Mouse (Mus musculus): Measurements from ENCODE around the gene Lrrc23. TPM values are rescaled to one million over a fixed set of nuclear protein-coding genes. Genes with fewer than 3 reads are reported as not detected.
A peak's percentile ranks its signal among the peaks of the same experiment; 100 is the strongest.
"Not testable (repeated sequence)": the region's sequence is repeated elsewhere in the genome, so short reads cannot be mapped to it uniquely, and the experiment has no call there.

Gene Lrrc23
- polyA plus RNA-seq, 1 experiment from 2014 or later = 2.3 TPM

GRCm38 (mm10) chr6:124813496-124813895 lies 34.0 kb upstream of the Lrrc23 start:
- WGBS = under 1% methylated on average over 18 of the region's 18 CpGs
- Histone ChIP-seq H3K4me1 (peaks cover 48% of the 10 kb centered on the region), H3K27me3 (no peaks in the 10 kb centered on the region), H3K36me3 (peaks cover 48% of the 10 kb centered on the region), H3K27ac (replicated peaks) (peak overlapping the region; percentile 86), H3K4me3 (peak overlapping the region; percentile 75), H3K9me3 (no peaks in the 10 kb centered on the region), H3K4me2 (replicated peaks) (peak overlapping the region; percentile 88), H3K9ac (replicated peaks) (peak overlapping the region; percentile 86)
- peak; percentile 69 for ATAC-seq (ENCODE audit: low FRiP score, low read depth)

GRCm38 (mm10) chr6:124812848-124813247 lies 33.3 kb upstream of the Lrrc23 start:
- Histone ChIP-seq H3K27me3 (no peaks in the 10 kb centered on the region), H3K4me2 (replicated peaks) (peak overlapping the region; percentile 88), H3K4me1 (peaks cover 53% of the 10 kb centered on the region), H3K27ac (replicated peaks) (peak overlapping the region; percentile 86), H3K9me3 (no peaks in the 10 kb centered on the region), H3K4me3 (peak overlapping the region; percentile 75), H3K36me3 (peaks cover 42% of the 10 kb centered on the region), H3K9ac (replicated peaks) (peak overlapping the region; percentile 86)
- 15% methylated on average over 9 of the region's 9 CpGs for WGBS
- no peak for ATAC-seq (ENCODE audit: low FRiP score, low read depth)

- Histone ChIP-seq H3K27ac (replicated peaks) (0 out of 2 replicates have a peak overlapping the region, but pooled peaks have one; percentile 86), H3K27me3 (no peaks in the 10 kb centered on the region), H3K9ac (replicated peaks) (peak overlapping the region; percentile 86; the same call in 1 of the 2 replicates), H3K36me3 (peaks cover 33% of the 10 kb centered on the region), H3K4me1 (peaks cover 53% of the 10 kb centered on the region), H3K4me2 (replicated peaks) (peak overlapping the region; percentile 88), H3K9me3 (no peaks in the 10 kb centered on the region), H3K4me3 (peak overlapping the region; percentile 75; the same call in 1 of the 2 replicates)
- 86% methylated on average over 24 of the region's 24 CpGs for WGBS
- ATAC-seq (ENCODE audit: low FRiP score, low read depth) = no peak
Measured at GRCm38 (mm10) chr6:124811701-124812560, 32.4 kb upstream of the Lrrc23 start.

- H3K4me3 ChIP-seq = no peak overlapping the region
- H3K9me3 ChIP-seq = no peaks in the 10 kb centered on the region
- no peak overlapping the region for H3K9ac ChIP-seq (replicated peaks)
- ATAC-seq (ENCODE audit: low FRiP score, low read depth) = no peak
- H3K36me3 ChIP-seq = peaks cover 27% of the 10 kb centered on the region
- H3K27me3 ChIP-seq = no peaks in the 10 kb centered on the region
- H3K4me2 ChIP-seq (replicated peaks) = no peak overlapping the region
- 91% methylated on average over 4 of the region's 4 CpGs for WGBS
- no peak overlapping the region for H3K27ac ChIP-seq (replicated peaks)
- H3K4me1 ChIP-seq = peaks cover 53% of the 10 kb centered on the region
Measured at GRCm38 (mm10) chr6:124811403-124811665, 31.8 kb upstream of the Lrrc23 start.

GRCm38 (mm10) chr6:124810566-124811402 lies 31.3 kb upstream of the Lrrc23 start:
- Histone ChIP-seq H3K4me1 (peaks cover 58% of the 10 kb centered on the region), H3K36me3 (peaks cover 22% of the 10 kb centered on the region)
- not testable (repeated sequence) for ATAC-seq (ENCODE audit: low FRiP score, low read depth); H3K9ac ChIP-seq (replicated peaks); H3K27ac ChIP-seq (replicated peaks); H3K27me3 ChIP-seq; H3K4me3 ChIP-seq; H3K9me3 ChIP-seq; H3K4me2 ChIP-seq (replicated peaks)
- 85% methylated on average over 11 of the region's 11 CpGs for WGBS

GRCm38 (mm10) chr6:124809775-124810538 lies 30.4 kb upstream of the Lrrc23 start:
- peak overlapping the region; percentile 78 for H3K27ac ChIP-seq (replicated peaks)

GRCm38 (mm10) chr6:124809052-124809774 lies 29.7 kb upstream of the Lrrc23 start:
- peak overlapping the region; percentile 78 for H3K27ac ChIP-seq (replicated peaks)
- peaks cover 22% of the 10 kb centered on the region for H3K36me3 ChIP-seq
- H3K9ac ChIP-seq (replicated peaks) = peak overlapping the region; percentile 58
- peaks cover 52% of the 10 kb centered on the region for H3K4me1 ChIP-seq
- H3K4me2 ChIP-seq (replicated peaks) = peak overlapping the region; percentile 92
- H3K27me3 ChIP-seq = no peaks in the 10 kb centered on the region
- peak; percentile 20 for ATAC-seq (ENCODE audit: low FRiP score, low read depth)
- H3K4me3 ChIP-seq = peak overlapping the region; percentile 52
- under 1% methylated on average over 35 of the region's 35 CpGs for WGBS
- H3K9me3 ChIP-seq = no peaks in the 10 kb centered on the region

More at GRCm38 (mm10) chr6:124809775-124810538, 30.4 kb upstream of the Lrrc23 start:
- Histone ChIP-seq H3K4me1 (peaks cover 59% of the 10 kb centered on the region), H3K27me3 (no peaks in the 10 kb centered on the region), H3K4me2 (replicated peaks) (peak overlapping the region; percentile 92), H3K36me3 (peaks cover 22% of the 10 kb centered on the region), H3K9ac (replicated peaks) (peak overlapping the region; percentile 58), H3K9me3 (no peaks in the 10 kb centered on the region), H3K4me3 (peak overlapping the region; percentile 52)
- 45% methylated on average over 14 of the region's 14 CpGs for WGBS
- ATAC-seq (ENCODE audit: low FRiP score, low read depth) = no peak

- 4% methylated on average over 29 of the region's 29 CpGs for WGBS
- H3K4me1 ChIP-seq = peaks cover 50% of the 10 kb centered on the region
- peak; percentile 14 for ATAC-seq (ENCODE audit: low FRiP score, low read depth)
Measured at GRCm38 (mm10) chr6:124808358-124809012, 29.0 kb upstream of the Lrrc23 start, which contains the start of gene Spsb2. Gene Spsb2, plus strand, starts transcription at chr6:124808661.

GRCm38 (mm10) chr6:124807986-124808357 lies 28.4 kb upstream of the Lrrc23 start:
- Histone ChIP-seq H3K4me2 (replicated peaks) (peak overlapping the region; percentile 92), H3K4me3 (peak overlapping the region; percentile 52), H3K27me3 (no peaks in the 10 kb centered on the region), H3K9ac (replicated peaks) (peak overlapping the region; percentile 58), H3K36me3 (peaks cover 22% of the 10 kb centered on the region), H3K9me3 (no peaks in the 10 kb centered on the region), H3K4me1 (peaks cover 46% of the 10 kb centered on the region), H3K27ac (replicated peaks) (0 out of 2 replicates have a peak overlapping the region, but pooled peaks have one; percentile 78)
- ATAC-seq (ENCODE audit: low FRiP score, low read depth) = no peak
- 81% methylated on average over 6 of the region's 6 CpGs for WGBS

More at GRCm38 (mm10) chr6:124808358-124809012, 29.0 kb upstream of the Lrrc23 start, which contains the start of gene Spsb2:
- Histone ChIP-seq H3K9me3 (no peaks in the 10 kb centered on the region), H3K4me2 (replicated peaks) (peak within 1 kb of the TSS; percentile 92), H3K27me3 (no peaks in the 10 kb centered on the region), H3K4me3 (peak within 1 kb of the TSS; percentile 52), H3K27ac (replicated peaks) (peak within 1 kb of the TSS; percentile 78), H3K9ac (replicated peaks) (peak within 1 kb of the TSS; percentile 58), H3K36me3 (peaks cover 22% of the 10 kb centered on the region)

GRCm38 (mm10) chr6:124807366-124807765 lies 27.8 kb upstream of the Lrrc23 start:
- H3K9me3 ChIP-seq = no peaks in the 10 kb centered on the region
- WGBS = 92% methylated on average over 4 of the region's 4 CpGs
- no peak for ATAC-seq (ENCODE audit: low FRiP score, low read depth)
- H3K4me2 ChIP-seq (replicated peaks) = no peak overlapping the region
- no peak overlapping the region for H3K9ac ChIP-seq (replicated peaks)
- no peak overlapping the region for H3K27ac ChIP-seq (replicated peaks)
- peaks cover 40% of the 10 kb centered on the region for H3K4me1 ChIP-seq
- H3K27me3 ChIP-seq = 0 out of 2 replicates have a peak, but pooled peaks cover 3% of the 10 kb centered on the region
- H3K4me3 ChIP-seq = no peak overlapping the region
- peaks cover 21% of the 10 kb centered on the region for H3K36me3 ChIP-seq

All from midbrain, embryonic 12.5 days (tissue).